Mouse (Mus musculus): Measurements from ENCODE around the gene Fgf13.
A peak's percentile ranks its signal among the peaks of the same experiment; 100 is the strongest.

Gene Fgf13

DNA sequence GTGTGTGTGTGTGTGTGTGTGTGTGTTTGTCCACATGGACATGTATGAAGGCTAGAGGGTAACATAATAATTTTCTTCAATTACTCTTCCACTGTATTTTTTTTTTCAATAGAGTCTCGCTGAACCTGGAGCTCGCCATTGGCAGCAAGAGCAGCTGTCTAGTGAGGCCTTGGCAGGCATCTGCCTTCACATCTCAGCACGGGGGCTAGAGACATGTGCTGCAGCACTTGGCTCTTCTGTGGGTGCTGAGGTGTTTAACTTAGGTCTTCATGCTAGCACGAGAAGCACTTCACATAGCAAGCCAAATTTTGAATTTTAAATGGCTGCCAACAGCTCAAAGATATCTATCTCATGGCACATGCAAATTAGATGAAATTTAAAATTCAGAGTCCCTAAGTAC is 380.9 kb downstream of the Fgf13 start:
- DNase-seq (ENCODE audit: low read depth, low spot score), result no peak

DNA sequence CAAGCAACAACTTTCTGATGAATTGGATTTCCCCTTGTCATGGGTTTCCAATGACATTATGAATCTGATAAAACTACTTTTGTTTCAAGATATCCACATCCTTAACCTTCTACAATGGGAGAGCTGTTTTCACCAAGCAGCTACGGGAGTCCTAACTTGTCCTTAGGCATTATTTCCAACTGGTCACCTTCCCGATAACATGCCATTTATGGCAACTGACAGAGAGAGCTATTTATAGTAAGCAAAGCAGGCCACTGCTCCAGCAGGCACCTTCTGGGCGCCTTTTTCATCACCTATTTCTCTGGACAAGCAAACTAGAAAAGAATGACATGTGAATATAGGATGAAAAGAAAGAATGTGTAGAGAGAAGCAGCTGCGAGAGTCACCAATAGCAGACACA is 385.5 kb downstream of the Fgf13 start:
- DNase-seq (ENCODE audit: low read depth, low spot score), result no peak

DNA sequence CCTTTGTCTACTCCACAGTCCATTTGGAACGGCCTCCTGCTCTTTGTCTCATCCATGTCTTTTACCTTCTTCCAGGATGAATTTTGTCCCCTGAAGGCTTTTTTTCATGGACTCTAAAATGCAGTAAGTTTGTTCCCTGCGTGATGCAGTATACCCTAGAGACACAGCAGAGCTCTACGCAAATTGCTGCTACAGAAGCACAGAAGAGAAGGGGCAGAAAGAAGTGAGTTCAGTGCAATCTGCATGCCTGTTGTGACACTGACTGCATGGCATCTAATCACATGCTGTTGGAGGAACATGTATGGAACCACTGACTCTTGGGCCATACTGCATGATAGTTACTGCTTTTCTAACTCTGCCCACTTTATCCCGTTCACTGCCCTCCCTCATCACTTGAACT is 388.2 kb downstream of the Fgf13 start:
- no peak for DNase-seq (ENCODE audit: low read depth, low spot score)

GRCm38 (mm10) chrX:59179081-59179596 is 388.7 kb downstream of the Fgf13 start:
- DNase-seq (ENCODE audit: low read depth, low spot score), result no peak

GRCm38 (mm10) chrX:59177653-59178052 is 390.2 kb downstream of the Fgf13 start:
- peak; percentile 0 for DNase-seq (ENCODE audit: low read depth, low spot score)

GRCm38 (mm10) chrX:59172200-59172599 is 395.7 kb downstream of the Fgf13 start:
- DNase-seq (ENCODE audit: low read depth, low spot score), result peak; percentile 9

DNA sequence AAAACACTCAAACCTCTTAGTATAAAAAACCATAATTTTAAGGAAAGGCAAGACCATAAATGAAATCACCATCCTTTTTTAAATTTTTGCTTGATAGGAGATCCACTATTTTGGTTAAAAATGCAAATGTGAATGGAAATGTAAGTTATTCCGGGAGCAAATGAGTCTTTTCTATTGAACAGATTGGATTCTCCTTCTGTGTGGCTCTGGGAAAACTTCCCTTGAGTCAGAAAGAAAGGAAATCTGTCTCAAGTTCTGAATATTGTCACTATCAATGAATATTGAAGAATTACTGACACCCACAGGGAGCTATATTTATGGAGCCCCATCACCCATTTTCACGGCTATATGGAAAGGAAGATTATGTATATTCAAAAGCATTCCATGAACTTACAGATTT is 401.1 kb downstream of the Fgf13 start:
- no peak for DNase-seq (ENCODE audit: low read depth, low spot score)

- peak; percentile 5 for DNase-seq (ENCODE audit: low read depth, low spot score)
Measured at GRCm38 (mm10) chrX:59141947-59142346, 425.9 kb downstream of the Fgf13 start.

DNA sequence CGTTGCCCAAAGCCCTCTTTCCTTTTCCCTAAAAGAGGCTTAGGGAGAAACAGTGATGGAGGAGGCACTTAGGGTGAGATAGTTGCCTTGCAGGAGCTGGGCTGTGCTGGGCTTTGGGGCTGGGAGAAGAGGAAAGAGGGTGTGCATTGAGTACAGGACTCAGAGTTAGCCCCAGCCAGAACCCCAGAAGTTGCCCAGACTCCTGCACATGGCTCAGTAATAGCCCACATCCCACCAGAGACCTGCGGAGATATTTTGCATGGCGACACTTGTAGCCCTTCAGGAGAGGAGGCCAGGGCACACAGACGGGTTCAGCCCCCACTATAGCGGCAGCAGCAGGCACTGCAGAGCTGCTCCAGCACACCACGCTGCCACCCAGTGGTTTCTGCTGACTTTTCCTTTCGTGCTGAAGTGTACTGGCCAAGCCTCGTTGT is 432.9 kb downstream of the Fgf13 start:
- peak; percentile 69 for DNase-seq (ENCODE audit: low read depth, low spot score)

- DNase-seq (ENCODE audit: low read depth, low spot score), result peak; percentile 59
Measured at GRCm38 (mm10) chrX:59134166-59134861, 433.6 kb downstream of the Fgf13 start.

DNA sequence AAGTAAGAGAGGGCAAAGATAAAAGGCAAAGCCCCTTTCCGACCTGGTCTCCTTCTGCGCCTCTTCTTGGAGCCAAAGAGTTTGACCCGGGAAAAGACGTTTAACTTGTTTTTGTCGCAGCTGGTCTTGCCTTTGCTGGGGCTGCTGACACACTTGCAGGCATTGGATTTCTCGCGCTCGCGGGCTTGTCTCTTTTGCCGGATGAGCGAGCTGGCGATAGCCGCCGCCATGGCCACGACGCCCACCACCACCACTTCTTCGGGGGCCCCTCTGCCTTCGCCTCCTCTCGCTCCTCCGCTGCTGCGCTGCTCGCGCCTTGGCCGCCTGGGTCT is 434.1 kb downstream of the Fgf13 start:
- no peak for DNase-seq (ENCODE audit: low read depth, low spot score)

GRCm38 (mm10) chrX:59133416-59133815 is 434.5 kb downstream of the Fgf13 start:
- peak; percentile 11 for DNase-seq (ENCODE audit: low read depth, low spot score)

GRCm38 (mm10) chrX:59126637-59127036 is 441.2 kb downstream of the Fgf13 start:
- no peak for DNase-seq (ENCODE audit: low read depth, low spot score)

DNA sequence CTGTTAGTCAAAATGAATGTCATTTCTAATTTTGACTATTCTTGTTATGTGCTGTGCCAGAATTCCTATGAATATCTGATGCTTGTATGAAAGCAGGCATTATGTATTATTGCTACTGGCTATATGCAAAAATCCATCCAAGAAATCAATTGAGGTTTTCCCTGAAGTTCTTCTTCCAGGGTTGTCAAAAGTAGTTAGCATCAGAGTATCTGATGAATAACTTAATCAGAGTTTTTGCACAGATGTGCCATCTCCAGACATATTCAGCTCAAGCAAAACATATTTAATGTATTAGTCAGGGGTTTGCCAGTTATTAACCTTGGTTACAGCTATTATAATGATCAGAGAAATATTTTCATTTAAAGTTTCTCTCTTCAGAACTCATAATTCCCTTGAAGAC is 454.7 kb downstream of the Fgf13 start:
- no peak for DNase-seq (ENCODE audit: low read depth, low spot score)

DNA sequence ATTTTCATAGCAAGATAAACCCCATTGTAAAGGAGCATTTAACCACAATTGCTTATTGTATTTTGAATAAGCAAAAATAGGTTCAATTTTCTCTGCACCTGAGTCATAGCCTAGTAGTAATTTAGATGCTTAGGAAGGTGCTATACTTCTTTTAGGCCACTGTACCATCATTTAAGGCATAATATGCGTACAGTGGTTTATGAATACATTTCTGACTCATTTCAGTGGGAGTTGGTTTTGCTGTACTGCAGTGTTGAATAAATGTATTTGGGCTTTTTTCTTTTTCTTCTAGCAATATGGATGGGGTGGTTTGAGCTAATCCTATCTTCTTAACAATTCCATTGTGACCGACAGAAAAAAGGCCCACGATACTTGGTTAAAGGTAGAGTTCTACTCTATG is 481.9 kb downstream of the Fgf13 start:
- DNase-seq (ENCODE audit: low read depth, low spot score), result no peak

DNA sequence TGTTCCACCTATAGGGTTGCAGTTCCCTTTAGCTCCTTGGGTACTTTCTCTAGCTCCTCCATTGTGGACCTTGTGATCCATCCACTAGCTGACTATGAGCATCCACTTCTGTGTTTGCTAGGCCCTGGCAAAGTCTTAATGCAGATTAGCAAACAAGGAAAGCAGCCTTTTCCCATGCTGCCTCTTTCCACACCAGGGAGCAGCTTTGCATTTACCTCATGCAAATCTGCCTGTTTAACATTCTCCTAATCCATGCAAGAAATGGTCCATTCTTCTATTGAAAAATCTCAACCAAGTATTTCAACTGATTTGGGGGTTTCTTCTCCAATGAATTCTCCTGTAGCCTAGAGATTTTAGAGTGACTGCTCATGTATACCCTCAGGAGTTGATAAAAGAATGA is 487.4 kb downstream of the Fgf13 start:
- DNase-seq (ENCODE audit: low read depth, low spot score), result no peak

GRCm38 (mm10) chrX:59072083-59072482 is 495.8 kb downstream of the Fgf13 start:
- DNase-seq (ENCODE audit: low read depth, low spot score), result no peak

DNA sequence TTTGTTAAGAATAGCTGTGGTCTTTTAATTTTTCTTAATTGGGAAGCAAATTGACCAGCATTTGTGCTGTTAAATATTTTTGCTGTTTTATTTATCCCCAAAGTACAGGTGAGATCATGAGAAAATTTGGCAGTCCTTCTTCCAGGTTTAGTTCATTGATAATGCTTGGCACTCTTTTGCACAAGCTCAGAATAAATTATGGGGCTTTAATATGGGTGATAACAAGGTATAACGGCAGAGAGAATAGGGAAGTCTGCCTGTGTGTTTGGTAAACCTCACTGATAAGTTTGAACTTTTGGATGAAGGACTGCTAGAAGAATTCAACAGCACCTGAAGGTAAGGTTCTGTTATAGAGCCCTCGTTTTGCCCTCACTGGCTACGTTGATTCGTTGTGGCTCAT is 504.7 kb downstream of the Fgf13 start:
- DNase-seq (ENCODE audit: low read depth, low spot score), result no peak

DNA sequence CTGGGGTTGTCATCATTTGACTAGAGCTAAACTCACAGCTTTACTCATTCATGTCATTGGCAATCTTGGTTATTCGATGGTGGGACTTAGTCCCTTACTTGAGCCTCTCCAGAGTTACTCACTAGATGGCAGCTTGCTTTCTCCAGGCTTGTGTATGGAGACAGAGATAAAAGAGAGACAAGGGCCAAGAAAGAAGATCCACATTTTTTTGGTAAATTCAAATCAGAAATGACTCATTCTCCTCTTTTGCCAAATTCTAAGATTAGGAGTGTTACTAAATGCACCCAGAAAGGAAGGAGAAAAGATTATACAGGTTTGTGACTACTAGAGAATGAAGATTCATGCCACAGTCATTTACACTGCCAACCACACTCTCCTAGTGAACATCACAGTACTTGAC is 532.9 kb downstream of the Fgf13 start:
- no peak for DNase-seq (ENCODE audit: low read depth, low spot score)
